Mouse (Mus musculus) kidney, adult 2 months (tissue): Measurements from ENCODE around the gene Rbfox3.

Experiments used
- CTCF ChIP-seq: fragments of 200-500 bp; conservative IDR thresholded peaks from 2 replicates; pipeline ENCODE4 v1.5.1; 2011; ENCODE audit warnings: low read depth, mild to moderate bottlenecking, control low read depth, low read length, moderate library complexity, mixed read lengths; ENCODE audit not compliant: insufficient read depth, insufficient read length
- POLR2A ChIP-seq: fragments of 200-500 bp; IDR thresholded peaks from one replicate; pipeline ENCODE4 v1.6.1; 2011; ENCODE audit warnings: low read depth, low read length, control low read depth

- TF ChIP-seq POLR2A, result no peak
- TF ChIP-seq CTCF, result no peak
Observed at GRCm38 (mm10) chr11:118680699-118681098, 230.7 kb downstream of the Rbfox3 start.
